Mouse (Mus musculus): ENCODE results near the gene Arpin. TPM values are rescaled to one million over a fixed set of nuclear protein-coding genes. Genes with fewer than 3 reads are reported as not detected.
A peak's percentile ranks its signal among the peaks of the same experiment; 100 is the strongest.

The Arpin gene
- polyA plus RNA-seq, 1 experiment from 2014 or later: 19.0 TPM

DNA sequence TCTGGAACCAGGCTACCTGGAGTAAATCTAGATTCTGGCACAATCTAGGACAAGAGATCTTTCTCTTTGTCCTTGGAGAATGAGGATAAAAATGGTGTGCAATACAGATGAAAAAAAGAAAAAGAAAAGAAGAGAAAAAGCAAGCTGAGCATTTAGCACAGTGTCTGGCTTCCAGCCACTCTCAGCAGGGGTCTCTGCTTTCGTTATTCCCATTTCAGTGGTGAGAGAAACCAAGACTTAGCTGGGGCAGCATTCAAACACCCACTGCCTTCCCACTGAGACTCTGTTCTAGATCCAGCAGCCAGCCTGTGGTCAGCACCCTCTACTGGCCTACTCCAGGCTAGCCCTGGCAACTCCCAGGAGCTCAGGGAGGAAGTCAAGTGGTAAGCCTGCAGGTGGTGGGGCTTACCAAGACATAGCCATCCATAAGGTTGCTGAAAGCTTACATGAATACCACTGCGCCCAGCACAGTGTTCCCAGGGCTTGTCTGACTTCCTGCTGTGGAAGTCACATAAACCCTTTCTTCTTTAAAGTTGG is 6.6 kb downstream of the Arpin start:
- H3K36me3 ChIP-seq: peaks cover 41% of the 10 kb centered on the region
- no peaks in the 10 kb centered on the region for H3K9me3 ChIP-seq
- H3K27me3 ChIP-seq: no peaks in the 10 kb centered on the region
- H3K4me2 ChIP-seq: no peak overlapping the region
- no peak for ATAC-seq (ENCODE audit: low FRiP score)
- H3K27ac ChIP-seq: no peak overlapping the region
- H3K9ac ChIP-seq: no peak overlapping the region
- H3K4me3 ChIP-seq: no peak overlapping the region
- WGBS: 66% methylated on average over 2 of the region's 2 CpGs
- H3K4me1 ChIP-seq (replicated peaks): no peaks in the 10 kb centered on the region

DNA sequence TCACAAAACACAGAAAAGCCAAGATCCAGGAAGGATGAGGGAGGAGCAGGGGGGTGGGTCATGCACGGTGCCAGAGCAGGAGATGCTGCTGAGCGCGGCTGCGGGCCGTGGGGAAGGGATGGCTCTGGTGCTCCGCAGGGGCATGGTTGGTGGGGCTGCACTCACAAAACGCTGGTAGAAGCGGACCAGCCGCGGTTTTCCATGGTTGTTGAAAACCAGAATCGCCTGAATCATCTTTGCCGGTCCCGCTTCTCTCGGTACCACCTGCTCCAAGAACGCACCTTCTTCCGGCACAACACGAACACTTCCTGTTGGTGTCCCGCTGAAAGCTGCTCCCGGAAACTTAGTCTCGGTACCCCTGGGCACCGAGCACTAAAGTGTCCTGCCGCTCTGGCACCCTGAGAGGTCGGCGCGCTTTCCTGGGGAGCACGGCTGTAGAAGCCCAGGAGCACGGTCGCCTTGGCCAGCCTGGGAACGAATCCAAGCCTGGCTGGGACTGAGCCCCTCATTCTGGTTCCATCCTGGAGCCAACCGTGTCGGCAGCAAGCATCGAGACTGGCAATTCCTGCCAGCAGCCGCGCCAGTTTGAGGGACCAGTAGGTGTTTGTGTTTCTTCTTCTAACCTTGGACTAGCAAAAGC is 14.7 kb downstream of the Arpin start, which contains the start of gene Ap3s2:
Gene Ap3s2, minus strand, starts transcription at position 306 of the 640 bp plus-strand sequence.
- peak; percentile 96 for ATAC-seq (ENCODE audit: low FRiP score)
- Histone ChIP-seq H3K4me2 (peak within 1 kb of the TSS; percentile 73), H3K9me3 (no peaks in the 10 kb centered on the region), H3K27me3 (no peaks in the 10 kb centered on the region), H3K27ac (peak within 1 kb of the TSS; percentile 91), H3K9ac (peak within 1 kb of the TSS; percentile 86), H3K4me1 (replicated peaks) (peaks cover 24% of the 10 kb centered on the region), H3K4me3 (peak within 1 kb of the TSS; percentile 83), H3K36me3 (peaks cover 11% of the 10 kb centered on the region)
- under 1% methylated on average over 34 of the region's 34 CpGs for WGBS

DNA sequence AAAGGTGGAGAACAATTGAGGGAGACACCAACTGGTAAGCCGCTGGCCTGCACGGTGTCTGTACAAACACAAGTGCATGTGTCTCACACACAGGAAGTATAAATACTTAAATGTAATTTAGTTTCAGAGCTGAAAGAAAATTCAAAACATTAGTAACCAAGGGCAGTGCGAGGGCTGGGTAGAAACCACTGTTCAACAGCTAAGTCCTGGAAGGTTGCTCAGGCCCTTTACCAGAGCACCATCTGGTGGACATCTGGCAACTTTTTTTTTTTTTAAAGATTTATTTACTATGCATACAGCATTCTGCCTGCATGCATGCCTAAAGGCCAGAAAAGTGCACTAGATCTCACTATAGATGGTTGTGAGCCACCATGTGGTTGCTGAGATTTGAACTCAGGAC is 20.6 kb downstream of the Arpin start:
- Histone ChIP-seq H3K9me3 (no peaks in the 10 kb centered on the region), H3K4me1 (replicated peaks) (peaks cover 7% of the 10 kb centered on the region), H3K4me2 (no peak overlapping the region), H3K27me3 (no peaks in the 10 kb centered on the region), H3K36me3 (peaks cover 54% of the 10 kb centered on the region), H3K27ac (no peak overlapping the region), H3K4me3 (no peak overlapping the region), H3K9ac (no peak overlapping the region)
- WGBS: 78% methylated on average over 3 of the region's 3 CpGs
- ATAC-seq (ENCODE audit: low FRiP score): no peak

DNA sequence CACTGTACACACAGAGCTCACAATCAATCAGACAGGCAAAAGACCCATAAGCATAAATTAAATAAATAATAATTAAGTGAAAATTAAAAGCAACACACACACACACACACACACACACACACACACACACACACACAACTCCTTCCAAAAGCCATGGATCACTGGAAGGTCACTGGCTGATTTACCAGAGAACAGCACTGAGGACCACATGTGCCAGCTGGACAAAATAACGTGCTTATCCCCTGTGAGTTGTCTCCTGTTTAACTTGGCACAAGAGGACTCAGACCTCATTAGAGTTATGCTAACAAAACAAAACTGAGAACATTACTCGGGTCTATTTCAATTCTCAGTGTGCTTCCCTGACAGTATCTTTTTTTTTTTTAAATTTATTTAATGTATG is 27.8 kb downstream of the Arpin start:
- peaks cover 82% of the 10 kb centered on the region for H3K36me3 ChIP-seq
- H3K4me2 ChIP-seq: no peak overlapping the region
- H3K9me3 ChIP-seq: no peaks in the 10 kb centered on the region
- H3K4me1 ChIP-seq (replicated peaks): no peaks in the 10 kb centered on the region
- H3K27ac ChIP-seq: no peak overlapping the region
- ATAC-seq (ENCODE audit: low FRiP score): no peak
- no peaks in the 10 kb centered on the region for H3K27me3 ChIP-seq
- H3K9ac ChIP-seq: no peak overlapping the region
- WGBS: 72% methylated on average over 2 of the region's 2 CpGs
- H3K4me3 ChIP-seq: no peak overlapping the region

DNA sequence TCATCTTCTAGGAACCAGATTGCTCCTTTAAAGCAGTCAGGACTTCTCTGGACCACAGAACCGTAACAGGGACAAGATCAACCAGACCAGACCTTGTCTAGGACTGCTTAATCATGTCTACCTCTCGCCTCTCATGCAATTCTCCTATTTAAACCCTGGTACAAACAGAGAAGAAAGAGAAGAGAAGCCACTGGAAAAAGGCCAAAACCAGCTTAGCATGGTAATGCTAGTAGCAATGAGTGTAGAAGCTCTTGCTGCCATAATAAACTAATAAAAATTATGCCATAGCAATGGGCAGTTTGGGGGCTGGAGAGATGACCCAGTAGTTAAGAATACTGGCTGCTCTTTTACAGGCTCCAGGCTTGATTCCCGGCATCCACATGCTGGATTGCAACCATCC is 28.2 kb downstream of the Arpin start:
- Histone ChIP-seq H3K27me3 (no peaks in the 10 kb centered on the region), H3K4me1 (replicated peaks) (no peaks in the 10 kb centered on the region), H3K4me2 (no peak overlapping the region), H3K9ac (no peak overlapping the region), H3K9me3 (no peaks in the 10 kb centered on the region), H3K27ac (no peak overlapping the region), H3K4me3 (no peak overlapping the region), H3K36me3 (peaks cover 84% of the 10 kb centered on the region)
- WGBS: 95% methylated on average over 3 of the region's 3 CpGs
- ATAC-seq (ENCODE audit: low FRiP score): no peak

DNA sequence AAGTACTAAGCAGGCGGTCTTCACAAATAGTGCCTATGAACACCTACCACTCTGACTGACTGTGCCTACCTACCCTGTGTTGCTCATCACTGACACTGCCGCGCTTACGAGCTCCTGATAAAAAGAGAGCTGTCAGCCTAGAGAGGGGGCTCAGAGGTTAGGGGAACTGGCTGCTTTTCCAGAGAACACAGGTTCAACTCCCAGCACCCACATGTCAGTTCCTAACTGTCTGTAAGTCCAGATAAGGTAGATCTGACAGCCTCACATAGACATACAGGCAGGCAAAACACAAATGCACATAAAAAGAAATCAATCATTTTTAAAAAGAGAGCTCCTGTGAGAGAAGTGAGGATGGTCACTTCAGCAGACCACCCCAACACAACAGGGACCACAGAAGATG is 30.0 kb downstream of the Arpin start:
- peaks cover 87% of the 10 kb centered on the region for H3K36me3 ChIP-seq
- H3K4me1 ChIP-seq (replicated peaks): no peaks in the 10 kb centered on the region
- no peak overlapping the region for H3K4me2 ChIP-seq
- H3K9ac ChIP-seq: no peak overlapping the region
- WGBS: 95% methylated on average over 4 of the region's 4 CpGs
- ATAC-seq (ENCODE audit: low FRiP score): no peak
- no peaks in the 10 kb centered on the region for H3K9me3 ChIP-seq
- H3K4me3 ChIP-seq: no peak overlapping the region
- H3K27me3 ChIP-seq: no peaks in the 10 kb centered on the region
- H3K27ac ChIP-seq: no peak overlapping the region

DNA sequence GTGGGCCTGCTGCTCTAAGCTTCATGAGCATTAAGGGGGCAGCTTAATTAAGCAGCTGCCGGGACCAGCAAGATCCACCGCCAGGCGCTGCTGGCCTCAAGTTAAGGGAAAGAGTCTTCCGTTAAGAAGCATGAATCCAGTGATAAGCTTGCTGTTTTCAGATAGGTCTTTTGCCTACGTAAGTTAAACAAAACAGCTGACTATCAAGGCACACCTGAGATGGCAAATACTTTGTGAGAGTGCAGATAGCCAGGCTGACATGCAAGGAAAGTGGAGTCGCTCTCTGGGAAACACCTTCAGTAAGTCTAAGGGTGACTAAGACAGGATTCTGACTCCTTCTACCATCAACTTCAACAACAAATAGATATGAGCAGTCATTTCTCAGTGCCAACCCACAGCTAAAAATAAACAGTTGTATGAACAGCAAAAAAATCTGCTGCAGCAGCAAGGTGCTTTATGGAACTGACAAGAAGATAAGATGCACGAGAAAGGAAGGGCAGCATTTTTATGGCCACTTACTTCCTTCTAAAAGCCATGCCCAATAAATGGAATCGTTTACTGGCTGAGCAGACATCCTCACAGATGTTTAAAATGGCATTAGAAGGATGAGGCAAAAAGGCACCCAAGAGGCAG is 31.9 kb downstream of the Arpin start:
- Histone ChIP-seq H3K4me2 (no peak overlapping the region), H3K27ac (no peak overlapping the region), H3K9ac (no peak overlapping the region), H3K9me3 (no peaks in the 10 kb centered on the region), H3K4me1 (replicated peaks) (no peaks in the 10 kb centered on the region), H3K27me3 (no peaks in the 10 kb centered on the region), H3K36me3 (peaks cover 86% of the 10 kb centered on the region), H3K4me3 (no peak overlapping the region)
- no peak for ATAC-seq (ENCODE audit: low FRiP score)
- WGBS: 96% methylated on average over 8 of the region's 8 CpGs

DNA sequence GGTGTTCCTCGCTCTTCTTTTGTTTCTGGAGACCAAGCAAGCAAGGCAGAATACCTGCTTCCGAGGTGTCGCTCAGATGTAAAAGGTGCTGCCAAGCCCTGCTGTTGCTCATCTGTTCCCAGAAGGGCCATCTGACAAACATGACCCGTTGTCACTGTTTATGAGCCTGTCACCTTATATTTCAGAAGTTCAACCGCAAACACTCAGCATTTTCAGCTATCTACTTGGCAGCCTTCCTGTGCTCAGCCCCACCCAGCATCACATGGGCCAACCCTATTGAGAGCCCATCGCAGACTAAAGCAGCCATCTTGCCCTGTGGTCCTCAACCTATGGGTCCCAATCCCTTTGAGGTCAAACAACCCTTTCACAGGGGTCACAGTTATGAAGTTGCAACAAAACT is 34.4 kb downstream of the Arpin start:
- 97% methylated on average over 6 of the region's 6 CpGs for WGBS
- Histone ChIP-seq H3K36me3 (peaks cover 82% of the 10 kb centered on the region), H3K4me1 (replicated peaks) (no peaks in the 10 kb centered on the region), H3K9me3 (no peaks in the 10 kb centered on the region), H3K9ac (no peak overlapping the region), H3K27me3 (no peaks in the 10 kb centered on the region), H3K4me3 (no peak overlapping the region), H3K4me2 (no peak overlapping the region), H3K27ac (no peak overlapping the region)
- ATAC-seq (ENCODE audit: low FRiP score): no peak

DNA sequence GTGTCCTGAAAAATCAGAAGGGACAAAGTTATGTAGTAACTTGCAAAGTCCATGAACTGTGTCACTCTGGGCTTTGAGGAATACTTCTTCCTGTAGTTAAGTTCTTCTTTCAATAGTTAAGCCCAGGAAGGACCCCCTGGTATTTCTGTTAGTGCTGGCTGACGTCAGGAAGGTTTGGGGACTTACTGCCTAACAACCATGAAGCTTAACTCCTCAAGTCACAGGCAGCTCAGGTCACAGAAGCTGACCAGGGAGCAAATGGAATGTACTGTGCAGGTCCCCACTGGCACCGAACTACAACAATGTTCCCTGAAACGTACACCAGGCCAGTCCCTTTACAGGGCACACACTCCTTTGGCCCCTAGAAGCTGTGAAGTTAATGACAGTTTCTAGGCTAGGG is 39.9 kb downstream of the Arpin start:
- Histone ChIP-seq H3K9ac (no peak overlapping the region), H3K27me3 (no peaks in the 10 kb centered on the region), H3K9me3 (no peaks in the 10 kb centered on the region), H3K36me3 (peaks cover 76% of the 10 kb centered on the region), H3K4me2 (no peak overlapping the region), H3K27ac (no peak overlapping the region), H3K4me3 (no peak overlapping the region), H3K4me1 (replicated peaks) (no peaks in the 10 kb centered on the region)
- no peak for ATAC-seq (ENCODE audit: low FRiP score)
- 79% methylated on average over 3 of the region's 3 CpGs for WGBS

DNA sequence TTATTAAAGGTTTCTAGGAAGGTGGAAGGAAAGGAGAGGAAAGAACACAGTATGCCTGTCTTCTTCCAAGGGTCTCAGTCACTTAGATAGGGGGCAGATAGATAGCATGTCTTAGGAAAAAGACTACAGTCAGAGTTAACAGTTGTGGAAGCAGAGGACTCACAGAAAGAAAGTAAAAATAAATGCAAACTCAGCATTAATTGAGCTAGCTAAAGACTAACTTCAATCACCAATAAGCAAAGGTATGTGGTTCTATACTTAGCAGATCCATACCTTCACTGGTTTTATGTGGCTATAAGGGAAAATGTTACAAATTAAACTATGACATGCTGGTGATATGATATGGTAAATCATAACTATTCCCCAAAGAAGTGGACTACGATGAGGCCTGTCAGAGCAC is 40.4 kb downstream of the Arpin start:
- no peak overlapping the region for H3K4me3 ChIP-seq
- no peak overlapping the region for H3K27ac ChIP-seq
- no peak overlapping the region for H3K4me2 ChIP-seq
- no peaks in the 10 kb centered on the region for H3K9me3 ChIP-seq
- H3K27me3 ChIP-seq: no peaks in the 10 kb centered on the region
- no peak overlapping the region for H3K9ac ChIP-seq
- no peaks in the 10 kb centered on the region for H3K4me1 ChIP-seq (replicated peaks)
- WGBS: 100% methylated on average over 1 of the region's 1 CpGs
- ATAC-seq (ENCODE audit: low FRiP score): no peak
- peaks cover 75% of the 10 kb centered on the region for H3K36me3 ChIP-seq

DNA sequence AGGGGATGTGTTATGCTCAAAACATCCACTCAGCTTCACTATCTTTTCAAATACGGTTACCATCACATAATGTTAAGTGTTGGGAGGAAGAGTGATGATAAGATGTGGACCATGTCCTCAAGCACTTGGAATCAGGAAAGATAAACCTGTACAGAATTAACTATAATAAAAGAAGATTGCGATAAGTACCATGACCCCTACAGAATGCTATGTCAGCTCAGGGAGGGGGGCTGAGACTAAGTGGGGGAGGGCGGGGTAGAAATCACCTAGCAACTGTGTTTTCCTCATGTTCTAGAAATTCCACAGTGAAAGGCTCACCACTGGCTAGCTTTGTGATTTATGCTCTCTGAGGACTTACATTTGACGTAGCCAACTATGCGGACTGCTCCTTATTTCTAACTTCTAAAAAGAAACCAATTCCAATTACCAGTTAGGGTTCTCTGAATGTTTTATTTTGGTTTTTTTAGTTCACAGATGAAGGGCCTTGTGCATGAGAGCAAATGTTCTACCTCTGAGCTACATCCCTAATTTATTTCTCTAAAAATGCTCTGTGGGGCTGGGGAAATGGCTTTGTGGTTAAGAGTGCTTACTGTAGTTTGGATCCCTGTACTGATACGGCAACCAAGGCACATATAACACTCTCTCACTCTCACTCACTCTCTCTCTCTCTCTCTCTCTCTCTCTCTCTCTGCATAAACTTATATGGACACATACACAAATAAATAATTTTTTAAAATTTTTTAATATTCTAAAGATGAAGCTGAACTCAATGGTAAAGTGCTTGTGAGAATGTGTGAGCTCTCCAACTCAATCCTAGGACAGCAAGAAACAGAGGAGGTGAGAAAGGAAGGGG is 42.4 kb downstream of the Arpin start:
- Histone ChIP-seq H3K27ac (no peak overlapping the region), H3K9me3 (no peaks in the 10 kb centered on the region), H3K36me3 (peaks cover 65% of the 10 kb centered on the region), H3K4me1 (replicated peaks) (no peaks in the 10 kb centered on the region), H3K27me3 (no peaks in the 10 kb centered on the region), H3K4me3 (no peak overlapping the region), H3K9ac (no peak overlapping the region), H3K4me2 (no peak overlapping the region)
- 88% methylated on average over 6 of the region's 6 CpGs for WGBS
- no peak for ATAC-seq (ENCODE audit: low FRiP score)

DNA sequence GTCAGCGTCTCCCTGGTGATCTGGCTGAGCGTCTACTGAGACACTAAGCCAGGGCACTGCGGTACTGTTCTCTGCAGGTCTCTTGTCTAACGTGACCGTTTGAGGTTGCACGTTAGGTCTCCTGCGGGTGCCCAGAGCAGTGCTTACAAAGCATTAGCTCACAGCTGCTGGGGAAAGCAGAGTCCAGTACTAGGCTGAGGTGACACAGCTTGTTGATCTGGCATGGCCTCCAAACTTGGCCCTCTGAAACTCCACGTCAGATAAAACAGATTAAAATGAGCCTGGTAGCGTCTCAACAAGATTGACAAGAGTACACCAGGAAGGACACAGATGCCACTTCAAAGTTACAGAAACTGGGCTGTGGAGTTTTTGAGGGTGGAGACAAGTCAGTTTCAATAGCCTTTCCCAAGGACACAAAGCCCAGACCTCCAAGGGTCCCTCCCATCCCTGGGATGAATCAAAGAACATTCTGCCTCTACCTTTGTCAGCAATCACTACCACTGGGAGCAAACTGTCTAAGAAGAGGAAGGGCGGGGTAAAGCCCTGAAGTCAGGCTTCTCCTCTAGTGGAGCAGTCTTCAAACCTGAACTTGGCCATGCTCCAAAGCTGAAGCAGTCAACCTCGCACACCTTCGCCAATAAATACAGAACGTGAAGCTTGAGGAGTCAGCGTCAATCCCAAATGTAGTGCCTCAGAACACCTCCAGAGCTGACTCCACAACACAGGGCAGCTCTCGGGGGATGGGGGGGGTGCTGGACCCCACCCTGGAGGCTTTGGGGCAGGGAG is 44.5 kb downstream of the Arpin start:
- Histone ChIP-seq H3K9ac (no peak overlapping the region), H3K36me3 (peaks cover 58% of the 10 kb centered on the region), H3K27ac (no peak overlapping the region), H3K9me3 (no peaks in the 10 kb centered on the region), H3K4me3 (no peak overlapping the region), H3K4me2 (no peak overlapping the region), H3K4me1 (replicated peaks) (no peaks in the 10 kb centered on the region), H3K27me3 (no peaks in the 10 kb centered on the region)
- no peak for ATAC-seq (ENCODE audit: low FRiP score)
- WGBS: 89% methylated on average over 15 of the region's 15 CpGs
